In the genomic region with DNA sequence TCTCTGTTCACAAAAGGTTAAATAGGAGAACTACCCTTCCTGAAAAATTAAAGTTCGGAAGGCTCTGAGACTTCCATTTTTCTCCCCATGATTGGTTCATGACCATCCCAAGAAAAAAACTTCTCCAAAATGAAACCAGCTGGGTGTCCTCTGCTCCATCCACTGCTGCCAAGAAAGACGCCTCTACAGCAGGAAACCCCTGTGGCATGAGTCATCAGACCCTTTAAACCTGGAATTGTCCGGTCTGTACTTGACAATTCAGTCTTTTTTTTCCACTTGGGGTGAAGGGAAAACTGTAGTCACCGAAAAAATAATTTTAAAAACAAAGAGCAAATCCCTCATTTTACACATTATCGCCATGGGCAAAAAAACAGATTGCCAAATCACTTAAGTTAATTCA, we compare ENCODE assay signal across 12 mouse cellular contexts. TPM values are rescaled to one million over a fixed set of nuclear protein-coding genes. Genes with fewer than 3 reads are reported as not detected.
DNase-seq lines count a peak whose midpoint lies in the region; ATAC-seq lines count a peak whose summit lies in the region.
"Had no signal": no experiment of that assay in that cellular context is flagged by ENCODE, and none has a peak within 500 bp of the region (broad histone marks: within the 10 kb centered on the region; RNA-seq: fewer than 3 reads in every experiment).

No protein-coding gene starts in this region.

- DNase-seq in gastrocnemius, adult 18-20 months (ENCODE audit: low spot score), result peak; percentile 39
- no peak for DNase-seq in gastrocnemius, adult 8-10 months (ENCODE audit: low spot score in 2 of 2)
- DNase-seq in 416B (ENCODE audit: low read depth), result peak; percentile 91
- DNase-seq in heart, embryonic 10.5 days (ENCODE audit: low spot score), result peak; percentile 13
- DNase-seq in kidney, postnatal 4 days, result peak; percentile 43 to 58
- DNase-seq in retina, embryonic 14.5 days (ENCODE audit: low spot score), result no peak

- H3K9me3 ChIP-seq in heart, embryonic 10.5 days, result no peaks in the 10 kb centered on the region
- H3K9me3 ChIP-seq: midbrain, embryonic 15.5 days had no signal

- H3K4me3 ChIP-seq in heart, embryonic 10.5 days, result no peak overlapping the region
- H3K4me3 ChIP-seq: heart, adult 2 months; midbrain, embryonic 15.5 days had no signal

- H3K27ac ChIP-seq in heart, embryonic 10.5 days, result no peak overlapping the region
- H3K27ac ChIP-seq: midbrain, embryonic 15.5 days had no signal

- 77% methylated on average over 5 of the region's 5 CpGs for WGBS in heart, embryonic 10.5 days

- H3K4me1 ChIP-seq in heart, embryonic 10.5 days, result peaks cover 7% of the 10 kb centered on the region; the same call in 1 of the 2 replicates
- H3K4me1 ChIP-seq: midbrain, embryonic 15.5 days had no signal

- H3K36me3 ChIP-seq in heart, embryonic 10.5 days, result peaks cover 14% of the 10 kb centered on the region; the same call in 1 of the 2 replicates
- H3K36me3 ChIP-seq: midbrain, embryonic 15.5 days had no signal

- no peak for ATAC-seq in erythroid progenitor cell, adult 5-6 weeks (replicated peaks; ENCODE audit: low FRiP score, poor library complexity, severe bottlenecking)
- ATAC-seq in megakaryocyte, adult 5-6 weeks (ENCODE audit: poor library complexity, severe bottlenecking), result no peak
- ATAC-seq: CD4-positive, CD25-positive, alpha-beta regulatory T cell, adult 4 months; intestine, postnatal 0 days; midbrain, embryonic 15.5 days had no signal

- no peaks in the 10 kb centered on the region for H3K27me3 ChIP-seq in heart, embryonic 10.5 days (ENCODE audit: insufficient read depth, poor library complexity, severe bottlenecking)
- H3K27me3 ChIP-seq: midbrain, embryonic 15.5 days had no signal

RNA-seq across cellular contexts. Expression of gene Aph1c, which starts 42.1 kb away (rescaled TPM):
- under 1 TPM; 0.66 to 0.88 TPM for total RNA-seq in gastrocnemius, adult 18-20 months (2021)
- total RNA-seq in gastrocnemius, adult 8-10 months (2022), result 1 to 10 TPM in 2 of 4 experiments, under 1 TPM in 2; 0.34 to 1.9 (median 1.3) TPM
- polyA plus RNA-seq in heart, embryonic 10.5 days (2016; fragmentation: Nextera tagmentation; extraction: Ambion mirVana), result 1.5 and 2.4 TPM in 2 replicates
- 1.7 and 11.5 TPM in 2 replicates for total RNA-seq in erythroid progenitor cell, adult 5-6 weeks (2015; ENCODE audit: low replicate concordance)
- 3.0 TPM in 1 of 2 replicates, not detected in the other for total RNA-seq in erythroid progenitor cell, adult 5-6 weeks (2017; ENCODE audit: low replicate concordance)
- 25.0 and 31.4 TPM in 2 replicates for total RNA-seq in megakaryocyte, adult 5-6 weeks (2015)
- 8.4 and 9.6 TPM in 2 replicates for total RNA-seq in megakaryocyte, adult 5-6 weeks (2017)

RNA-seq across cellular contexts. Expression of gene Rab8b, which starts 42.9 kb away (rescaled TPM):
- total RNA-seq in gastrocnemius, adult 18-20 months (2021), result 1 to 10 TPM; 4.9 to 6.5 TPM
- total RNA-seq in gastrocnemius, adult 8-10 months (2022), result 1 to 10 TPM; 5.1 to 6.4 (median 5.8) TPM
- polyA plus RNA-seq in heart, embryonic 10.5 days (2016; fragmentation: Nextera tagmentation; extraction: Ambion mirVana), result 21.1 and 21.3 TPM in 2 replicates
- 98.7 and 104 TPM in 2 replicates for total RNA-seq in erythroid progenitor cell, adult 5-6 weeks (2015; ENCODE audit: low replicate concordance)
- total RNA-seq in erythroid progenitor cell, adult 5-6 weeks (2017; ENCODE audit: low replicate concordance), result 113 and 121 TPM in 2 replicates
- 78.2 and 82.1 TPM in 2 replicates for total RNA-seq in megakaryocyte, adult 5-6 weeks (2015)
- 141 and 154 TPM in 2 replicates for total RNA-seq in megakaryocyte, adult 5-6 weeks (2017)

Comparison
In these comparisons a context has a peak if more than half of its experiments do, and no peak if none do; other contexts are left out.
1. DNase-seq: peak in gastrocnemius, adult 18-20 months (single experiment), 416B (single experiment), heart, embryonic 10.5 days (single experiment) and kidney, postnatal 4 days (2 of 2); none in gastrocnemius, adult 8-10 months (0 of 2) and retina, embryonic 14.5 days (single experiment).
2. RNA of gene Rab8b, which starts 42.9 kb away (total RNA-seq): 78.2 to 154 TPM in megakaryocyte, adult 5-6 weeks and 98.7 to 121 TPM in erythroid progenitor cell, adult 5-6 weeks; 4.9 to 6.5 TPM in gastrocnemius, adult 18-20 months and 5.1 to 6.4 TPM in gastrocnemius, adult 8-10 months; every median in the first group is over 10 times any median in the second.